In genomic region chr2:26445666-26446445, GRCm38 (mm10) we compare ENCODE assay signal across 7 mouse cellular contexts. TPM values are rescaled to one million over a fixed set of nuclear protein-coding genes. Genes with fewer than 3 reads are reported as not detected.
DNase-seq lines count a peak whose midpoint lies in the region; ATAC-seq lines count a peak whose summit lies in the region.

No protein-coding gene starts in this region.

- peaks cover 19% of the 10 kb centered on the region for H3K4me1 ChIP-seq in intestine, embryonic 15.5 days (replicated peaks)

- H3K27me3 ChIP-seq in intestine, embryonic 15.5 days (replicated peaks): no peaks in the 10 kb centered on the region

- peaks cover 10% of the 10 kb centered on the region for H3K36me3 ChIP-seq in intestine, embryonic 15.5 days

- DNase-seq in adipocyte (ENCODE audit: low spot score): peak; percentile 92
- peak; percentile 87 for DNase-seq in gastrocnemius, postnatal 10 days
- peak; percentile 97 for DNase-seq in left cerebral cortex, postnatal 25 days (ENCODE audit: low spot score in 2 of 2)
- DNase-seq in skeletal muscle tissue, adult 2 months (ENCODE audit: low read depth, low spot score): peak; percentile 92

- ATAC-seq in common myeloid progenitor, adult 5-6 weeks (replicated peaks; ENCODE audit: low read depth, poor library complexity, severe bottlenecking): peak; percentile 77
- peak; percentile 93 for ATAC-seq in intestine, embryonic 15.5 days
- peak; percentile 77 for ATAC-seq in megakaryocyte-erythroid progenitor cell, adult 5-6 weeks (replicated peaks; ENCODE audit: low FRiP score, low TSS enrichment, poor library complexity, severe bottlenecking)

- peak overlapping the region; percentile 92 for H3K4me2 ChIP-seq in intestine, embryonic 15.5 days (replicated peaks)

- under 1% methylated on average over 44 of the region's 44 CpGs for WGBS in intestine, embryonic 15.5 days

- H3K4me3 ChIP-seq in intestine, embryonic 15.5 days (replicated peaks): peak overlapping the region; percentile 67

- peak overlapping the region; percentile 78 for H3K27ac ChIP-seq in intestine, embryonic 15.5 days

- intact Hi-C loops in left cerebral cortex, postnatal 25 days (cut with DNase I): loop anchor here (5.0 to 10.0 kb wide), 2 partner anchors 181 to 469 kb away; partner anchors contain the start of genes Fam69b, Med22, Rpl7a and Surf1

- no peaks in the 10 kb centered on the region for H3K9me3 ChIP-seq in intestine, embryonic 15.5 days

- H3K9ac ChIP-seq in intestine, embryonic 15.5 days: peak overlapping the region; percentile 71

RNA-seq across cellular contexts. Expression of gene Sec16a, which starts 0.8 kb away (rescaled TPM):
- total RNA-seq in common myeloid progenitor, adult 5-6 weeks (2017): 20.1 and 44.2 TPM in 2 replicates
- 10 to 100 TPM; 26.3 to 36.5 TPM for total RNA-seq in gastrocnemius, postnatal 10 days (2021)
- polyA plus RNA-seq in intestine, embryonic 15.5 days (2015; fragmentation: Nextera tagmentation; extraction: Ambion mirVana): 20.2 and 24.7 TPM in 2 replicates
- 10 to 100 TPM; 43.1 to 49.2 TPM for total RNA-seq in left cerebral cortex, postnatal 25 days (2021)
- total RNA-seq in megakaryocyte-erythroid progenitor cell, adult 5-6 weeks (2014; fragmentation: Nextera tagmentation): 32.7 and 37.7 TPM in 2 replicates
- 16.6 and 29.8 TPM in 2 replicates for total RNA-seq in megakaryocyte-erythroid progenitor cell, adult 5-6 weeks (2017)

RNA-seq across cellular contexts. Expression of gene Inpp5e, which starts 36.9 kb away (rescaled TPM):
- 8.5 and 15.6 TPM in 2 replicates for total RNA-seq in common myeloid progenitor, adult 5-6 weeks (2017)
- total RNA-seq in gastrocnemius, postnatal 10 days (2021): 1 to 10 TPM; 6.3 to 9.2 TPM
- polyA plus RNA-seq in intestine, embryonic 15.5 days (2015; fragmentation: Nextera tagmentation; extraction: Ambion mirVana): 14.6 and 17.1 TPM in 2 replicates
- 10 to 100 TPM; 19.9 to 22.4 TPM for total RNA-seq in left cerebral cortex, postnatal 25 days (2021)
- total RNA-seq in megakaryocyte-erythroid progenitor cell, adult 5-6 weeks (2014; fragmentation: Nextera tagmentation): 20.3 and 22.6 TPM in 2 replicates
- total RNA-seq in megakaryocyte-erythroid progenitor cell, adult 5-6 weeks (2017): 4.5 and 9.2 TPM in 2 replicates

RNA-seq across cellular contexts. Expression of gene Pmpca, which starts 56.7 kb away (rescaled TPM):
- 66.4 and 72.9 TPM in 2 replicates for total RNA-seq in common myeloid progenitor, adult 5-6 weeks (2017)
- 100 to 1,000 TPM; 124 to 146 TPM for total RNA-seq in gastrocnemius, postnatal 10 days (2021)
- polyA plus RNA-seq in intestine, embryonic 15.5 days (2015; fragmentation: Nextera tagmentation; extraction: Ambion mirVana): 101 and 105 TPM in 2 replicates
- 10 to 100 TPM; 92.3 to 92.8 TPM for total RNA-seq in left cerebral cortex, postnatal 25 days (2021)
- total RNA-seq in megakaryocyte-erythroid progenitor cell, adult 5-6 weeks (2014; fragmentation: Nextera tagmentation): 75.8 and 78.0 TPM in 2 replicates
- total RNA-seq in megakaryocyte-erythroid progenitor cell, adult 5-6 weeks (2017): 68.3 and 90.5 TPM in 2 replicates

RNA-seq across cellular contexts. Expression of gene Entr1, which starts 56.7 kb away (rescaled TPM):
- 32.6 and 33.2 TPM in 2 replicates for total RNA-seq in common myeloid progenitor, adult 5-6 weeks (2017)
- 10 to 100 TPM; 25.7 to 35.3 TPM for total RNA-seq in gastrocnemius, postnatal 10 days (2021)
- polyA plus RNA-seq in intestine, embryonic 15.5 days (2015; fragmentation: Nextera tagmentation; extraction: Ambion mirVana): 88.2 and 90.6 TPM in 2 replicates
- total RNA-seq in left cerebral cortex, postnatal 25 days (2021): 100 to 1,000 TPM; 146 to 163 TPM
- 45.3 and 72.2 TPM in 2 replicates for total RNA-seq in megakaryocyte-erythroid progenitor cell, adult 5-6 weeks (2014; fragmentation: Nextera tagmentation)
- 38.6 and 56.8 TPM in 2 replicates for total RNA-seq in megakaryocyte-erythroid progenitor cell, adult 5-6 weeks (2017)

Comparison
In these comparisons a context has a peak if more than half of its experiments do, and no peak if none do; other contexts are left out.
1. Peak in every context shown above with its lines: DNase-seq, ATAC-seq, H3K4me3 ChIP-seq and H3K27ac ChIP-seq.